8 mouse cellular contexts compared by ENCODE assay signal in the genomic region with DNA sequence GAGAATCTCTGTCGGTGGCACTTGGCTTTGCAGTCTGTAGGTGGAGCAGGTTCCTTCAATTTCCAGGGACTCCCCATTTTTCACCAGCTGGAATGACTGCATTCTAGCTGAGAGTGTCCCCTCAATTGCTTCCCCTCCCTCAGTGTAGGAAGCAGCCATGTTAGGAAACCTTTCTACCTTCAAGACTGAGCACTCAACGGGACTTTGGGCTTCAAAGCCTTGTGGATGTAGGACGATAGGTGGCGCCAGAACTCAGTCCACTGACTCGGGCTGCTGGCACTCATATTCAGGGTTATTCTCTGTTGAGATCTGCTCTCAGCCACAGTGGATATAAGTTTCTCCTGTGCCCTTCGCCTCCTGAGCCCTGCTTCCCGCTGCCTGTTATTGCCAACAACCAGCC. TPM values are rescaled to one million over a fixed set of nuclear protein-coding genes. Genes with fewer than 3 reads are reported as not detected.
DNase-seq lines count a peak whose midpoint lies in the region; ATAC-seq lines count a peak whose summit lies in the region.

No protein-coding gene starts in this region.

- 26% methylated on average over 7 of the region's 7 CpGs for WGBS in forebrain, embryonic 16.5 days
- WGBS in hindbrain, embryonic 13.5 days, result 22% methylated on average over 7 of the region's 7 CpGs

- no peaks in the 10 kb centered on the region for H3K27me3 ChIP-seq in forebrain, embryonic 16.5 days (replicated peaks; ENCODE audit: control insufficient read depth, insufficient read depth, low read length)
- no peaks in the 10 kb centered on the region for H3K27me3 ChIP-seq in hindbrain, embryonic 13.5 days

- H3K9me3 ChIP-seq in forebrain, embryonic 16.5 days (ENCODE audit: control insufficient read depth, low read length), result no peaks in the 10 kb centered on the region
- H3K9me3 ChIP-seq in hindbrain, embryonic 13.5 days, result no peaks in the 10 kb centered on the region

- peak; percentile 30 for DNase-seq in MN1 (ENCODE audit: low spot score)
- DNase-seq in layer of hippocampus, postnatal 14 days (ENCODE audit: low spot score in 2 of 2), result peak; percentile 62 to 78
- peak; percentile 7 for DNase-seq in spleen, adult 12 weeks (ENCODE audit: low spot score)
- no peak for DNase-seq in T-cell, adult 2 months (ENCODE audit: low spot score)

- H3K27ac ChIP-seq in forebrain, embryonic 16.5 days (ENCODE audit: low read length), result no peak overlapping the region
- no peak overlapping the region for H3K27ac ChIP-seq in hindbrain, embryonic 13.5 days

- peak; percentile 82 for ATAC-seq in cerebellum, adult (ENCODE audit: insufficient number of reproducible peaks, low FRiP score, low TSS enrichment)
- peak; percentile 73 for ATAC-seq in forebrain, embryonic 16.5 days
- ATAC-seq in hindbrain, embryonic 13.5 days (ENCODE audit: low FRiP score), result peak; percentile 62
- ATAC-seq in megakaryocyte progenitor cell, adult 5-6 weeks (replicated peaks; ENCODE audit: poor library complexity), result peak; percentile 96

- H3K4me3 ChIP-seq in forebrain, embryonic 16.5 days (replicated peaks; ENCODE audit: low read length), result no peak overlapping the region
- no peak overlapping the region for H3K4me3 ChIP-seq in hindbrain, embryonic 13.5 days

- H3K4me1 ChIP-seq in forebrain, embryonic 16.5 days (replicated peaks; ENCODE audit: control insufficient read depth, insufficient read depth, low read length), result no peaks in the 10 kb centered on the region
- no peaks in the 10 kb centered on the region; the same call in 1 of the 2 replicates for H3K4me1 ChIP-seq in hindbrain, embryonic 13.5 days (replicated peaks)

- H3K36me3 ChIP-seq in forebrain, embryonic 16.5 days (ENCODE audit: control insufficient read depth, insufficient read depth), result no peaks in the 10 kb centered on the region
- H3K36me3 ChIP-seq in hindbrain, embryonic 13.5 days, result no peaks in the 10 kb centered on the region

- H3K4me2 ChIP-seq in forebrain, embryonic 16.5 days (ENCODE audit: low read length), result no peak overlapping the region
- H3K4me2 ChIP-seq in hindbrain, embryonic 13.5 days, result no peak overlapping the region

- H3K9ac ChIP-seq in forebrain, embryonic 16.5 days (replicated peaks; ENCODE audit: low read depth, low read length), result no peak overlapping the region
- no peak overlapping the region for H3K9ac ChIP-seq in hindbrain, embryonic 13.5 days

RNA-seq across cellular contexts. Expression of a gene that starts 8.1 kb away (rescaled TPM):
- polyA plus RNA-seq in forebrain, embryonic 16.5 days (2015; fragmentation: Nextera tagmentation; extraction: Ambion mirVana), result 82.5 and 126 TPM in 2 replicates
- polyA plus RNA-seq in hindbrain, embryonic 13.5 days (2015; fragmentation: Nextera tagmentation; extraction: Ambion mirVana), result 96.3 and 111 TPM in 2 replicates
- 100 to 1,000 TPM; 309 to 322 TPM for total RNA-seq in layer of hippocampus, postnatal 14 days (2021)
- 4.8 and 5.4 TPM in 2 replicates for total RNA-seq in megakaryocyte progenitor cell, adult 5-6 weeks (2015)
- 3.2 and 8.7 TPM in 2 replicates for total RNA-seq in megakaryocyte progenitor cell, adult 5-6 weeks (2017)

Comparison
In these comparisons a context has a peak if more than half of its experiments do, and no peak if none do; other contexts are left out.
1. RNA of a gene that starts 8.1 kb away (total RNA-seq): 309 to 322 TPM in layer of hippocampus, postnatal 14 days; 3.2 to 8.7 TPM in megakaryocyte progenitor cell, adult 5-6 weeks; every median in the first group is over 10 times any median in the second.
2. Peak in every context shown above with its lines, with median percentiles within 50 percentile points of each other: ATAC-seq.